14 mouse cellular contexts compared by ENCODE assay signal in the genomic region with DNA sequence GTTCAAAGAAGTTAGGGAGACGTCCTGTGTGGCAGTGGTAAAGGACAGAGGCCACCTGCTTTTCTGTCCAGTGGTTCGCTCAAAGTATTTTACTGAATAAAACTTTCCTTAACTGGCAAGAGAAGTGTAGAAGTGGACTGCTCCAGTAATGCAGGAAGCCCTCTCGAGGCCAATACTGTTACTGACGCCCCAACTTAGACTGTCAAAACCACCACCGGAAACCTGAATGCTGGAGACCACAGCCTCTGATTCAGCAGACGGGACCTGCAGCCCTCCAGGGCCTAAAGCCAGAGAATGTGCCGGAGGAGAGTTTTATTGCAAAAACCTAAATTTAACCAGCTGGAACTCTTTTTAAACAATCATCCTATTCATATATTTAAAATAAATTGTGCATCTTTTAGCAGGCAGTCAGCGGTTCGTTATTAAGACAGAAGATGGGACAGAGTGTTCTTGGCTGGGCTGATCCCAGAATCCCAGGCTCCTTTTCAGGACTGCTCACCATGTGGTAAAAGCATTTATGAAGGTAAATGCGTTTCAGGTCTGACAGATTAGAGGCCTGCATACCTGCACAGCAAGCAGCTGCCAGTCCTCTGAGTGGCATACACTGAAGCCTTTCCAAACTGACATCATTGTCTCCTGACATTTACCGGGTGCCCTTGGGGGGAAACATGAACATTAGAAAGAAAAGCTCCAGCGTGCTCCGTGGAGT. TPM values are rescaled to one million over a fixed set of nuclear protein-coding genes. Genes with fewer than 3 reads are reported as not detected.
DNase-seq lines count a peak whose midpoint lies in the region; ATAC-seq and TF ChIP-seq lines count a peak whose summit lies in the region.
"Had no signal": no experiment of that assay in that cellular context is flagged by ENCODE, and none has a peak within 500 bp of the region (broad histone marks: within the 10 kb centered on the region; RNA-seq: fewer than 3 reads in every experiment).

No protein-coding gene starts in this region.

- TF ChIP-seq EP300 in CH12.LX (IDR thresholded peaks at IDR 0.05; ENCODE audit: low read length), result no peak

- H3K27me3 ChIP-seq in CH12.LX (replicated peaks), result no peaks in the 10 kb centered on the region
- no peaks in the 10 kb centered on the region for H3K27me3 ChIP-seq in limb, embryonic 14.5 days (ENCODE audit: control insufficient read depth, insufficient read depth, low read length)
- no peaks in the 10 kb centered on the region for H3K27me3 ChIP-seq in hindbrain, embryonic 14.5 days (ENCODE audit: control insufficient read depth, insufficient read depth, low read length)
- H3K27me3 ChIP-seq: heart, embryonic 12.5 days; hindbrain, embryonic 15.5 days had no signal

- TF ChIP-seq CTCF in layer of hippocampus, adult 2 months (conservative IDR thresholded peaks at IDR 0.05), result peak; percentile 50
- peak in 1 of 2 experiments; percentile 34; a peak in 2 of 4 replicates for TF ChIP-seq CTCF in CH12.LX (conservative IDR thresholded peaks at IDR 0.05 in 1 of 2, IDR thresholded peaks at IDR 0.05 in 1 of 2; ENCODE audit: low read depth in 2 of 2, low read length in 2 of 2)

- ATAC-seq in limb, embryonic 14.5 days (ENCODE audit: low FRiP score, low read depth), result peak; percentile 87
- no peak for ATAC-seq in hindbrain, embryonic 14.5 days (ENCODE audit: low FRiP score)

- TF ChIP-seq RAD21 in CH12.LX (IDR thresholded peaks at IDR 0.05; ENCODE audit: low read depth, low read length), result no peak

- no peak overlapping the region for H3K4me3 ChIP-seq in layer of hippocampus, adult 2 months
- no peak overlapping the region for H3K4me3 ChIP-seq in CH12.LX (replicated peaks in 1 of 3; ENCODE audit: low read depth in 2 of 3, low read length in 2 of 3, poor library complexity in 1 of 3)
- H3K4me3 ChIP-seq in limb, embryonic 14.5 days (replicated peaks; ENCODE audit: low read length), result no peak overlapping the region
- no peak overlapping the region for H3K4me3 ChIP-seq in hindbrain, embryonic 14.5 days (replicated peaks; ENCODE audit: low read length)
- H3K4me3 ChIP-seq: heart, embryonic 12.5 days; hindbrain, embryonic 15.5 days had no signal

- H3K9ac ChIP-seq in CH12.LX (ENCODE audit: insufficient read depth, low read depth), result no peak overlapping the region
- H3K9ac ChIP-seq in limb, embryonic 14.5 days (ENCODE audit: low read depth, low read length, severe bottlenecking), result no peak overlapping the region
- H3K9ac ChIP-seq in hindbrain, embryonic 14.5 days, result no peak overlapping the region
- H3K9ac ChIP-seq: heart, embryonic 12.5 days; hindbrain, embryonic 15.5 days; liver, embryonic 14.5 days had no signal

- WGBS in limb, embryonic 14.5 days, result 21% methylated on average over 13 of the region's 13 CpGs
- 75% methylated on average over 13 of the region's 13 CpGs for WGBS in hindbrain, embryonic 14.5 days

- TF ChIP-seq POLR2A in CH12.LX (IDR thresholded peaks at IDR 0.05; ENCODE audit: low read depth, low read length), result no peak
- TF ChIP-seq POLR2A in limb, embryonic 14.5 days (IDR thresholded peaks at IDR 0.05; ENCODE audit: borderline replicate concordance, extremely low read depth, insufficient read depth, insufficient read length), result no peak

- no peak for DNase-seq in layer of hippocampus, adult 2 months (ENCODE audit: low spot score in 2 of 2)
- no peak for DNase-seq in layer of hippocampus, postnatal 36 days
- DNase-seq in CH12.LX (ENCODE audit: extremely low read depth), result no peak
- DNase-seq in limb, embryonic 14.5 days (ENCODE audit: low spot score), result peak; percentile 77
- peak; percentile 62 for DNase-seq in thymus, postnatal 0 days (ENCODE audit: low spot score)
- no peak for DNase-seq in cerebellum, postnatal 36 days
- no peak for DNase-seq in kidney, adult 9 months
- DNase-seq in hindbrain, embryonic 14.5 days (ENCODE audit: low spot score), result no peak
- DNase-seq: adrenal gland, adult 2 months; cerebellum, adult 11-12 months; midbrain, embryonic 14.5 days had no signal

- dilution Hi-C loops in CH12.LX (cut with MboI; ENCODE audit: extremely low pct_ligation_motif_present, extremely low pct_unique_long_range_greater_than_20kb, low sequenced_read_pairs), result no loop called here

- H3K4me2 ChIP-seq in CH12.LX (ENCODE audit: insufficient read depth, low read depth, poor library complexity, severe bottlenecking), result no peak overlapping the region
- H3K4me2 ChIP-seq in limb, embryonic 14.5 days (replicated peaks; ENCODE audit: low read depth, low read length, severe bottlenecking), result peak overlapping the region; percentile 6; the same call in 1 of the 2 replicates
- no peak overlapping the region for H3K4me2 ChIP-seq in hindbrain, embryonic 14.5 days (replicated peaks)
- H3K4me2 ChIP-seq: heart, embryonic 12.5 days; hindbrain, embryonic 15.5 days had no signal

- H3K36me3 ChIP-seq in CH12.LX (replicated peaks in 1 of 2; ENCODE audit: control insufficient read depth in 1 of 2, insufficient read depth in 1 of 2, low read length in 1 of 2), result no peaks in the 10 kb centered on the region
- no peaks in the 10 kb centered on the region for H3K36me3 ChIP-seq in limb, embryonic 14.5 days (ENCODE audit: control insufficient read depth, insufficient read depth, low read length)
- no peaks in the 10 kb centered on the region for H3K36me3 ChIP-seq in hindbrain, embryonic 14.5 days (replicated peaks; ENCODE audit: control insufficient read depth, insufficient read depth)
- H3K36me3 ChIP-seq: heart, embryonic 12.5 days; hindbrain, embryonic 15.5 days had no signal

- H3K9me3 ChIP-seq in CH12.LX (replicated peaks; ENCODE audit: low read length), result no peaks in the 10 kb centered on the region
- H3K9me3 ChIP-seq in limb, embryonic 14.5 days (ENCODE audit: control insufficient read depth, low read length), result no peaks in the 10 kb centered on the region
- H3K9me3 ChIP-seq in hindbrain, embryonic 14.5 days (ENCODE audit: control insufficient read depth, low read length), result no peaks in the 10 kb centered on the region
- H3K9me3 ChIP-seq: heart, embryonic 12.5 days; hindbrain, embryonic 15.5 days had no signal

- no peaks in the 10 kb centered on the region for H3K4me1 ChIP-seq in CH12.LX (ENCODE audit: control insufficient read depth in 1 of 2, insufficient read depth in 2 of 2)
- H3K4me1 ChIP-seq in limb, embryonic 14.5 days (ENCODE audit: control insufficient read depth, insufficient read depth, low read length), result peaks cover 6% of the 10 kb centered on the region
- H3K4me1 ChIP-seq in hindbrain, embryonic 14.5 days (replicated peaks; ENCODE audit: control insufficient read depth, insufficient read depth, low read length), result no peaks in the 10 kb centered on the region
- H3K4me1 ChIP-seq: heart, embryonic 12.5 days; hindbrain, embryonic 15.5 days had no signal

- H3K79me2 ChIP-seq in CH12.LX (replicated peaks; ENCODE audit: control insufficient read depth, extremely low read depth, insufficient read depth, poor library complexity, severe bottlenecking), result no peaks in the 10 kb centered on the region

- H3K27ac ChIP-seq in layer of hippocampus, adult 2 months, result no peak overlapping the region
- no peak overlapping the region for H3K27ac ChIP-seq in CH12.LX (ENCODE audit: insufficient read depth, low read depth)
- peak overlapping the region; percentile 64 for H3K27ac ChIP-seq in limb, embryonic 14.5 days (replicated peaks; ENCODE audit: low read depth, low read length)
- H3K27ac ChIP-seq in hindbrain, embryonic 14.5 days, result no peak overlapping the region
- H3K27ac ChIP-seq: hindbrain, embryonic 15.5 days; liver, embryonic 14.5 days had no signal

- in situ Hi-C loops in CH12.LX (cut with MboI; ENCODE audit: low pct_ligation_motif_present, low pct_unique_long_range_greater_than_20kb, low sequenced_read_pairs), result no loop called here

TF ChIP-seq in CH12.LX, 34 proteins besides CTCF, POLR2A, EP300 and RAD21:
- no peak for TF ChIP-seq ZC3H11A (IDR thresholded peaks at IDR 0.05; ENCODE audit: low read depth, low read length)
- peak; percentile 26 for TF ChIP-seq SMC3 (IDR thresholded peaks at IDR 0.05; ENCODE audit: low read depth, low read length)
TF ChIP-seq in CH12.LX: peak in this region for 1.

RNA-seq across cellular contexts. Expression of gene Nppc, which starts 27.1 kb away (rescaled TPM):
- total RNA-seq in layer of hippocampus, adult 2 months (2021), result 1 to 10 TPM; 6.4 to 8.3 TPM
- total RNA-seq in layer of hippocampus, postnatal 36 days (2021), result 1 to 10 TPM; 7.1 to 8.0 TPM
- total RNA-seq in CH12.LX (2012; rRNA removed) (0.13 TPM in 1 of 2 replicates, not detected in the other), CH12.LX (2014; rRNA removed) (not detected in 2 replicates)
- not detected in 2 replicates for polyA plus RNA-seq in CH12.LX (2012; ENCODE audit: insufficient read length, low read depth)
- 5.6 and 6.4 TPM in 2 replicates for polyA plus RNA-seq in limb, embryonic 14.5 days (2012; rRNA removed)
- polyA plus RNA-seq in limb, embryonic 14.5 days (2014; fragmentation: Nextera tagmentation; extraction: Ambion mirVana), result 4.7 and 6.1 TPM in 2 replicates
- 0.93 and 1.1 TPM in 2 replicates for polyA plus RNA-seq in thymus, postnatal 0 days (2015; fragmentation: Nextera tagmentation; extraction: Ambion mirVana)
- polyA plus RNA-seq in hindbrain, embryonic 14.5 days (2014; fragmentation: Nextera tagmentation; extraction: Ambion mirVana), result 16.3 and 18.1 TPM in 2 replicates

Comparison
In these comparisons a context has a peak if more than half of its experiments do, and no peak if none do; other contexts are left out.
1. DNase-seq: peak in limb, embryonic 14.5 days (single experiment) and thymus, postnatal 0 days (single experiment); none in layer of hippocampus, adult 2 months (0 of 2), layer of hippocampus, postnatal 36 days (0 of 2), CH12.LX (single experiment), cerebellum, postnatal 36 days (0 of 2), kidney, adult 9 months (single experiment) and hindbrain, embryonic 14.5 days (single experiment).